Mouse (Mus musculus): Measurements from ENCODE around the gene Galnt7.

DNA sequence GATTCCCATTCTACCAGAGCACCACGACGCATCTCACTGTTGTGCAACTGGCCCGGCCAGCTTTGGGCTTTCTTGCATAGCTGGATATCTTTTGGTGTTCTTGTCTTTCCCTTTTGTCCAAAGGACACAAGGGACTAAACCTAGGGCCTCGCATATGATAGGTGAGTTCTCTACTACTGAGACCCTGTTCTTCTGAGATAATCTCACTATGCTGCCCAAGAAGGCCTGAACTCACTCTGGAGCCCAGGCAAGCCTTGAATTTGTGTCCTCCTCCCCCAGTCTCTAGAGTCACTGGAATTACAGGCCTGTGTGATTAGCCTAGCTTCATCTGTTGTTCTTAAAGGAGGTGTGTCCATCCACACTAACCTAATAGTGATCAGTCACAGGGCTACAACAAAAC, 61.2 kb downstream of the Galnt7 start:
- TF ChIP-seq GATA1 (IDR thresholded peaks at IDR 0.05; ENCODE audit: borderline replicate concordance, low read length) (no peak), FLI1 (IDR thresholded peaks at IDR 0.05; ENCODE audit: low read length) (no peak)
